Mouse (Mus musculus) ES-E14 (cell line): ENCODE results near the gene Trrap.

ENCODE experiments used
- CHD2 ChIP-seq: IDR thresholded peaks from 2 replicates; pipeline ENCODE4 v1.6.1; 2014; ENCODE audit warnings: mild to moderate bottlenecking, low read depth, low read length, inconsistent platforms
- HCFC1 ChIP-seq: IDR thresholded peaks from 2 replicates; pipeline ENCODE4 v1.6.1; 2012; ENCODE audit warnings: low read length, inconsistent platforms, borderline replicate concordance; ENCODE audit not compliant: insufficient read depth
- MAFK ChIP-seq: IDR thresholded peaks from 2 replicates; pipeline ENCODE4 v1.6.1; 2014; ENCODE audit warnings: mild to moderate bottlenecking, low read depth, low read length, inconsistent platforms; ENCODE audit not compliant: insufficient read depth
- ZC3H11A ChIP-seq: IDR thresholded peaks from 2 replicates; pipeline ENCODE4 v1.6.1; 2012; ENCODE audit warnings: low read depth, mild to moderate bottlenecking, inconsistent platforms, low read length, borderline replicate concordance
- ZNF384 ChIP-seq: IDR thresholded peaks from 2 replicates; pipeline ENCODE4 v1.6.1; 2012; ENCODE audit warnings: low read depth, low read length, inconsistent platforms

DNA sequence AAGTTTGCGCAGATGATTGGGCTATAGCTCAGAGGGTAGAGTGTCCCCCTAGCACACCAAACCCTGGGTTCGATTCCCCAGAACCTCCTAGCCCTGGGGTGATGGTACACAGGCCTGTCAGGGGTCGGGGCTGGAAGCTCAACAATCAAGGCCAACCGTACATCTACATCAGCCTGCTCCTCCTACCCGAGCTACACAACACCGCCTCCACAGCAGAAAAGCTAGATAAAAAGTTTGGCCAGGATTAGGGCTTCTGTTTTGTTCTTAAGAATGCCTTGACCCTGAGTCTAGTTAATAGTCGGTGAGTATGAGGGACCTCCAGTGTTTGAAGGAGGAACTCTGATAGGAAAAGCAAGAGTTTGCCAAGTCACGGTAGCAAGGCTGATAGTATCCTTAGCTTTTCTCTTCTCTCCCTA is 1.5 kb downstream of the Trrap start:
- TF ChIP-seq ZNF384 (no peak), ZC3H11A (no peak), MAFK (no peak), CHD2 (no peak), HCFC1 (no peak)
